In the genomic region with DNA sequence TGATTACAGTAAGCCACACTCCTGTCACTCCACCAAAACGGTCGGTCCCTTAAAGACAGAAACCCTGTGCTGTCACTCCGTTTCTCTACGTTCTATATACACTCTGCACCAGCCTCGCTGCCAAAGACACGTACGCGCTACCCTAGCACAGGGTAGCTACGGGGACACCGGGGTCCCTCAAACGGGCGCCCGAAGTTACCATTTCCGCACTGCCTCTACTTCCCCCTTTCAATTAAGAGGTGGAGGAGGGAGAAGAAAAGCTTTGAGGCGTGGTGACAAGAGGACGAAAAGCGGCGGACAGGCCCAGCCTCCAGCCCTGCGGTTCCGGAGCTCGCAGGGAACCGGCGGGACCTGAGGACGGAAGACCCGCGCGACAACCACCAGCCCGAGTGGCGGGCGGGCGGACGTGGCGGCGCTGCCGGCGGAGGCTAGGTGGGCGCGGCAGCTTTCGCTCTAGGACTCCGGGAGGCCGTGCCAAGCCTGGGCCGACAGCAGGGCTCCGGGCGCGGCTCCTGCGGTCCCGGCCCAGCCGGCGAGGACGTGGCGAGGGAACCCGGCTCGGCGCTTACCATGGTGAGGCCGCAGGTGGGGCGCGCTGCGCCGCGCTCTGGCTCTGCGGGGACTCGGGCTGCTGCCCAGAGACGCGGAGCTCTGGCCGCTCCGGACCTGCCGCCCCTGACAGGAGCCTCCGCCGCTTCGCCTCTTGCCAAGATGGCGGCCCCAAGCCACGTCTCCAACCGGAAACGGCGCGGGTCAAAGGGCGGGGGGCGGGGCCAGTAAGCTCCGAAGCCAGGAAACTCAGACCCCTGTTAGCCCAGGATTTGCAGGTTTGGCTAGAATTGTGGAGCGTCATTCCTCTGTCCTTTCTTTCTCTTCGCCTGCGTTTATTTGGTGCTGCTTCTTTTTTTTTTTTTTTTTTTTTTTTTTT, we compare ENCODE assay signal across 8 mouse cellular contexts. TPM values are rescaled to one million over a fixed set of nuclear protein-coding genes. Genes with fewer than 3 reads are reported as not detected.
DNase-seq lines count a peak whose midpoint lies in the region; ATAC-seq lines count a peak whose summit lies in the region.

A gene (minus strand): TSS at position 745 of the 928 bp plus-strand sequence.
A gene (plus strand): TSS at position 808 of the 928 bp plus-strand sequence.

- intact Hi-C loops in left cerebral cortex, postnatal 14 days (cut with DNase I): no loop called here

- under 1% methylated on average over 71 of the region's 82 CpGs for WGBS in intestine, embryonic 14.5 days

- peak within 1 kb of the TSS; percentile 95 for H3K9ac ChIP-seq in intestine, embryonic 14.5 days (ENCODE audit: low read length)

- H3K27me3 ChIP-seq in intestine, embryonic 14.5 days (replicated peaks; ENCODE audit: control insufficient read depth, insufficient read depth, low read length): no peaks in the 10 kb centered on the region

- H3K4me3 ChIP-seq in intestine, embryonic 14.5 days (ENCODE audit: low read depth, low read length): peak within 1 kb of the TSS; percentile 82

- H3K27ac ChIP-seq in intestine, embryonic 14.5 days (ENCODE audit: low read depth): peak within 1 kb of the TSS; percentile 89

- peak within 1 kb of the TSS; percentile 64 for H3K4me2 ChIP-seq in intestine, embryonic 14.5 days (ENCODE audit: low read length)

- DNase-seq in adrenal gland, adult (ENCODE audit: inconsistent age in 2 of 2, low spot score in 1 of 2): peak; percentile 86 to 96
- DNase-seq in embryo, embryonic 10.5 days (ENCODE audit: low spot score): peak; percentile 95
- DNase-seq in gastrocnemius, postnatal 25 days: peak; percentile 85
- DNase-seq in intestine, embryonic 14.5 days (ENCODE audit: low spot score): peak; percentile 90
- peak; percentile 69 to 80 for DNase-seq in left cerebral cortex, postnatal 14 days (ENCODE audit: low spot score in 2 of 2)
- peak; percentile 93 for DNase-seq in mesoderm, embryonic 11.5 days (ENCODE audit: low read depth, low spot score)
- DNase-seq in right cerebral cortex, postnatal 36 days (ENCODE audit: low spot score in 2 of 2): peak; percentile 67 to 70
- peak; percentile 92 for DNase-seq in yolk sac, embryonic 10.5 days (ENCODE audit: low spot score)

- peaks cover 25% of the 10 kb centered on the region for H3K4me1 ChIP-seq in intestine, embryonic 14.5 days (replicated peaks; ENCODE audit: control insufficient read depth, insufficient read depth, low read length)

- ATAC-seq in intestine, embryonic 14.5 days (replicated peaks; ENCODE audit: low FRiP score, low TSS enrichment, low read depth): peak; percentile 87

- no peaks in the 10 kb centered on the region for H3K9me3 ChIP-seq in intestine, embryonic 14.5 days (ENCODE audit: control insufficient read depth, low read length)

- no peaks in the 10 kb centered on the region for H3K36me3 ChIP-seq in intestine, embryonic 14.5 days (ENCODE audit: control insufficient read depth, insufficient read depth, low read length)

RNA-seq across cellular contexts. Expression of the first gene that starts in this region (rescaled TPM):
- 10 to 100 TPM; 62.7 to 68.1 TPM for total RNA-seq in gastrocnemius, postnatal 25 days (2021)
- polyA plus RNA-seq in intestine, embryonic 14.5 days (2014; fragmentation: Nextera tagmentation; extraction: Ambion mirVana): 188 and 192 TPM in 2 replicates
- 10 to 100 TPM; 91.2 to 97.7 TPM for total RNA-seq in left cerebral cortex, postnatal 14 days (2021)

RNA-seq across cellular contexts. Expression of the second gene that starts in this region (rescaled TPM):
- total RNA-seq in gastrocnemius, postnatal 25 days (2021): 10 to 100 TPM; 16.7 to 24.0 TPM
- 87.8 and 96.0 TPM in 2 replicates for polyA plus RNA-seq in intestine, embryonic 14.5 days (2014; fragmentation: Nextera tagmentation; extraction: Ambion mirVana)
- total RNA-seq in left cerebral cortex, postnatal 14 days (2021): 10 to 100 TPM; 68.2 to 85.5 TPM

Comparison
In these comparisons a context has a peak if more than half of its experiments do, and no peak if none do; other contexts are left out.
1. Peak in every context shown above with its lines: DNase-seq, ATAC-seq, H3K4me3 ChIP-seq and H3K27ac ChIP-seq.